Mouse (Mus musculus) c-Kit-positive CD71-positive TER-119-positive erythroid progenitor cells, embryonic 14.5 days (primary cell): Measurements from ENCODE around the gene Adprm.
"Not testable (repeated sequence)": the region's sequence is repeated elsewhere in the genome, so short reads cannot be mapped to it uniquely, and the experiment has no call there.

Experiments used
- DNase-seq: peaks from one replicate; pipeline ENCODE4 v3.0.0-alpha.2; 2013; ENCODE audit warnings: low spot score

Adprm gene

DNA sequence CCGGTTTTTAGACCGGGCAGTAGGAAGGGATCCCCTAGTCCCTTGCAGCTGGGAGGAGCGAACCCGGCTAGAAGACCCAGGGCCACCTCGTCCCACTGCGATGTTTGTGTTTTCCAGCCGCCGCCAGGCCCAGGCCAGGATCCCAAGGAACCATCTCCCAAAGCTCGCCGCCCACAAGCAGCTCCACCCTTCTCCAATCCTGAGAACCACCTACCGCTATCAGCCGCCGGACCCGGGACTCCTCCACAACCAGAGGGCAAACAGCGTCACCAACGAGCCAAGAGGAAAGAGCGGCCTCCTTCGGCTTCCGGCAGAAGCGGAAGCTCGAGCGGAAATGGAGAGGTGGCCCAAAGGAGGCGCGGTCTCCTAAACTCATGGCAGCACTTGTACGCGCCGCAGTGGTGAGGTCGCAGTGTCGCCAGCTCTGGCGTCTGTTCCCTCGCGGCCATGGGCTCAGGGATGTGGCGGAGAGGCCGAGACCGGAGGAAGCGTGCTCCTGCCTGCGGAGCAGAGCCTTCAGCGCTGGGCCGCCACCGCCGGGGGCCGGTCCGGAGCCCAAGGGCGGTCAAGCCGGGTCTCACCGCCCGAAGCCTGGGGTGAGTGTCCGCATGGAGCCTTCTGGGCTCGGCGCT lies at the start of gene Adprm, which contains the start of gene Sco1:
Adprm (minus strand) TSS at position 274 of the 632 bp plus-strand sequence.
Sco1 (plus strand) TSS at position 350 of the 632 bp plus-strand sequence.
- DNase-seq, result peak; percentile 85

DNA sequence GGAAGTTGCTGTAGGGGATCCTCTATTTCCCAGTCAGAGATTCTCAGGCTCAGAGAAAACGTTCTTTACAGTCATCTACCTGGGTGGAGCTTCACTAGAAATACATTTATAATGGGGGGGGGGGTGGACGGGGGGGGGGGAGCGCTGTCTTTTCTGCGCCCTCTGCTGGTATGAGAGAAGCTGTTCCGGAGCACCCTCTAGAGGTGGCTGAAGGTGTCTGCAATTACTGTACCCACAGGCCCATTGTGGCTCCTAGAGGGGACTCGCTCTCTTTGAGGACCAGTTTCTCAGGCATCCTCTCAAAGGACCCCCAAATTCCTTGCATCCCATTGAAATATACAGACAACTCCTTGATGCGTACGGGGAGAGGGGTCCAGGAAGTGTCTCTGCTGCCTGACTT lies 49.3 kb upstream of the Adprm start:
- DNase-seq, result no peak

DNA sequence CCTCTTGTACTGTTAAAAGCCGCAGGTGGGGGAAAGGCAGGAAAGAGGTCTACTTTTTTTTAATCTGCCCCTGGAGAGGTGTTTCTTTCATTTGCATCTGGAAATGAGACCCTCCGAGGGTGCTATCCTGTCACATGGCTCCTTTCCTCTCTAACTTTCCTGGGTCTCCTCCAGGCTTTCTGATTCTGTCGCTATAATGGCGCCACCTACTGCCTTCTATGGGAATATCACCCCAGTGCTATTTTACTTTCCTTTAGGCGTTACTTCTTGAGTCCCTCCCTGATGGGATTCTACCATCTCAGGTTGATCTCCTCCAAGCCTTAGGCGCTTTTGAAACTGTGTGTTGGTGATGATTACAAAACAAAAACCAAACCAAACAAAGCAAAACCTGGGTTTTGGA lies 47.8 kb upstream of the Adprm start:
- DNase-seq, result peak; percentile 23

DNA sequence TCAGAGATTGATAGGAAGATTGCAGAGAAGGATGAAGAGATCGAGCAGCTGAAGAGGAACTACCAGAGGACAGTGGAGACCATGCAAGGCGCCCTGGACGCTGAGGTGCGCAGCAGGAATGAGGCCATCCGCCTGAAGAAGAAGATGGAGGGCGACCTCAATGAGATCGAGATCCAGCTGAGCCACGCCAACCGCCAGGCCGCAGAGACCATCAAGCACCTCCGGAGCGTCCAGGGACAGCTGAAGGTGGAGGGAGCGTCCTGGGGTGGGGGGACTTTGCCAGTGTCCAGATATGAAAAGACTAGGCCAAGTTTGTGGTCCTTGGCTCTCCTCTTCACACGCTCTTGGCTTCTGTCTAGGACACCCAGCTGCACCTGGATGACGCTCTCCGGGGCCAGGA lies 46.8 kb upstream of the Adprm start:
- DNase-seq, result no peak

DNA sequence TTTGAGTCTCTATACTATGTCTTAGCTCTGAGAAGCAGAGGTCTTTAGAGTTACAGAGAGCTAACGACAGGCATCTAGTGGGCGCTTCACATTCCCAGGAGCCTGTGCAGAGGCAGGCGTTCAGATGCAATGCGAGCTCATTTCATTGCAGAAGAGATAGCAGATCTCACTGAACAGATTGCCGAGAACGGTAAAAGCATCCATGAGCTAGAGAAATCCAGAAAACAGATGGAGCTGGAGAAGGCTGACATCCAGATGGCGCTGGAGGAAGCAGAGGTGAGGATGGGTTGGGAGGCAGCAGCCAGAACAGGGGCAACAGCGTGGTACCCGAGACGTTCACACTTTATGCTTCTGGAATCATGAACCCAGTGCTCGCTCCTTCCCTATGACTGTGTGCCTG lies 46.0 kb upstream of the Adprm start:
- DNase-seq, result no peak

DNA sequence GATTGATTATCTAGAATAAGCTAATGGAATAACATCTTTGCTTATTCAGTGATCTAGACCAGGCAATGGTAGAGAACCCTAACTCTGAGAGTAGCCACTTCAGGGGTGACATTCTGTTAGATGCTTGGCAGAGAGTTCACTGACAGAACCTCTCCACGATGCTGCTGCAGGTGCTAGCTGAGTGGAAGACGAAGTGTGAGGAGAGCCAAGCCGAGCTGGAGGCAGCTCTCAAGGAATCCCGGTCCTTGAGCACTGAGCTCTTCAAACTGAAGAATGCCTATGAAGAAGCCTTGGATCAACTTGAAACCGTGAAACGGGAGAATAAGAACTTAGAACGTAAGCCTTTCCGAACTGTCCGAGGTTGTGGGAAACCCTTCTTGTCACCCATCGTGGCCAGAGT lies 45.3 kb upstream of the Adprm start:
- DNase-seq, result no peak

DNA sequence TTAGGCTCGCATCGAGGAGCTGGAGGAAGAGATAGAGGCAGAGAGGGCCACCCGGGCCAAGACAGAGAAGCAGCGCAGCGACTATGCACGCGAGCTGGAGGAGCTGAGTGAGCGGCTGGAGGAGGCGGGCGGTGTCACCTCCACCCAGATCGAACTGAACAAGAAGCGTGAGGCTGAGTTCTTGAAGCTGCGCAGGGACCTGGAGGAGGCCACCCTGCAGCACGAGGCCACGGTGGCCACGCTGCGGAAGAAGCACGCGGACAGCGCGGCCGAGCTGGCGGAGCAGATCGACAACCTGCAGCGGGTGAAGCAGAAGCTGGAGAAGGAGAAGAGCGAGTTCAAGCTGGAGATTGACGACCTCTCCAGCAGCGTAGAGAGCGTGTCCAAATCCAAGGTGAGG lies 42.1 kb upstream of the Adprm start:
- DNase-seq, result no peak

DNA sequence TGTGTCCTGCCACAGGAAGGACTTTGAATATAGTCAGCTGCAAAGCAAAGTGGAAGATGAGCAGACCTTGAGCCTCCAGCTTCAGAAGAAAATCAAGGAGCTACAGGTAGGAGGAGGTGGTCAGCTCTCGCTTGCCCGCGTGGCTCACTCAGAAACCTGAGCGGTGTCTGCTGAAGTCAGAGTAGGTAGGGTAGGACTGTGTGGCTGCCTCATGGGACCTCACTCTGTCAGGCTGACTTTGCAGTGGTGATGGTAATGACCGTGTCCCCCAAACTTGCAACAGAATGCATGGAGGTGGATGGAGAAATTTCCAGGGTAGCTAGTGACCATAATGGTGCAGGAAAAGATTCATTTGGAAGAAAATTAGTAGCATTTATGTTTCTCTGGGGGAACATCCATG lies 41.3 kb upstream of the Adprm start:
- no peak for DNase-seq

DNA sequence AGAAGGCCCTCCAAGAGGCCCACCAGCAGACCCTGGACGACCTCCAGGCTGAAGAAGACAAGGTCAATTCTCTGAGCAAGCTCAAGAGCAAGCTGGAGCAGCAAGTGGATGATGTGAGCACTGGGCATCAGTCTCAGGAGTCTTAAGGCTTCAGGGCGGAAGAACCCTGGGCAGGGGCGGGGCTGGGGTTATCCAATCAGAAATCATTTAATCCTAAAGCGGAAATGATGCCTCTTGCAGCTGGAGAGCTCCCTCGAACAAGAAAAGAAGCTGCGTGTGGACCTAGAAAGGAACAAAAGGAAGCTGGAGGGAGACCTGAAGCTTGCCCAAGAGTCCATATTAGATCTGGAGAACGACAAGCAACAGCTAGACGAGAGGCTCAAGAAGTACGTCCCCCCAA lies 40.8 kb upstream of the Adprm start:
- no peak for DNase-seq

DNA sequence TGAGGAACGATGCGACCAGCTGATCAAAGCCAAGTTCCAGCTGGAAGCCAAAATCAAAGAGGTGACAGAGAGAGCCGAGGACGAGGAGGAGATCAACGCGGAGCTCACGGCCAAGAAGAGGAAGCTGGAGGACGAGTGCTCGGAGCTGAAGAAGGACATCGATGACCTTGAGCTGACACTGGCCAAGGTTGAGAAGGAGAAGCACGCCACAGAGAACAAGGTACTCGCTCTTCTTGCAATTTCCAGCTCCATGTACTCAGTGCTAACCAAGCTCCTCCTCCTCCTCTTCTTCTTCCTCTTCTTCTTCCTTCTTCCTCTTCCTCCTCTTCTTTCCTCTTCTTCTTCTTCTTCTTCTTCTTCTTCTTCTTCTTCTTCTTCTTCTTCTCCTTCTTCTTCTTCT lies 40.0 kb upstream of the Adprm start:
- not testable (repeated sequence) for DNase-seq

DNA sequence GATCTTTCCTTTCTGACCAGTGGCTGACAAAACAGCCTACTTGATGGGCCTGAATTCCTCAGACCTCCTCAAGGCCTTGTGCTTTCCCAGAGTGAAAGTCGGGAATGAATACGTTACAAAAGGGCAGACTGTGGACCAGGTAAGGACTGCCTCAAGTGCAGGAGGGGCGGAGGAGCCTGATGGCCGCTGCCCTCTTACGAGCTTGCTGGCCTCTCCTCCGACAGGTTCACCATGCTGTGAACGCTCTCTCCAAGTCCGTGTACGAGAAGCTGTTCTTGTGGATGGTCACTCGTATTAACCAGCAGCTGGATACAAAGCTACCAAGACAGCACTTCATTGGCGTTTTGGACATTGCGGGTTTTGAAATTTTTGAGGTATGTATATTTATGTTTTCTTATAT lies 34.8 kb upstream of the Adprm start:
- DNase-seq, result no peak

DNA sequence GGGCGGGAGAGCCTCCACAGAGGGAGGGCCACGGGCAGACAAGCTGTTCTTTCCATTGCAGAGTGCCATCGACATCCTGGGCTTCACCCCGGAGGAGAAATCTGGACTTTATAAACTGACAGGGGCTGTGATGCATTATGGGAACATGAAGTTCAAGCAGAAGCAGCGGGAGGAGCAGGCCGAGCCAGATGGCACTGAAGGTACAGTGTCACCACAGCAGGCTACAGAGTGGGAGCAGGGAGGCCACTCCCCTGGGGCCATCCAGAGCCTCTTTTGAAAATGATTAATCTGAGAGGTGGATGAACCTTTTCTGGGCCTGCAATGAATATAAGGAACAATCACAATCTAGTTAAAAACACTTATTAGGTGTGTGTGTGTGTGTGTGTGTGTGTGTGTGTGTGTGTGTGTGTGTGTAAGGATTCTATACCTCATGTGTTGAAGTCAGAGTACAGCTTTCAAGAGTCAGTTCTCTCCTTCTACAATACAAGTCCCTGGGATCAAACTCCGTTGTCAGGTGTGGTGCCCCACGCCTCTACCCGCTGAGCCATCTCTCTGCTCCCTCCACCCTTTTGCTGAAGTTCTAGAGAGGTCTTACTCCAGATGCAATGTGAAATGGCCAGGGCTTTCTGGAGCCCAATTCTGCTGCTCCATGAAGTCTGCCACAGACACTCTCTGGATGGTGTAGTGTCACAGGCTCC lies 34.2 kb upstream of the Adprm start:
- no peak for DNase-seq

DNA sequence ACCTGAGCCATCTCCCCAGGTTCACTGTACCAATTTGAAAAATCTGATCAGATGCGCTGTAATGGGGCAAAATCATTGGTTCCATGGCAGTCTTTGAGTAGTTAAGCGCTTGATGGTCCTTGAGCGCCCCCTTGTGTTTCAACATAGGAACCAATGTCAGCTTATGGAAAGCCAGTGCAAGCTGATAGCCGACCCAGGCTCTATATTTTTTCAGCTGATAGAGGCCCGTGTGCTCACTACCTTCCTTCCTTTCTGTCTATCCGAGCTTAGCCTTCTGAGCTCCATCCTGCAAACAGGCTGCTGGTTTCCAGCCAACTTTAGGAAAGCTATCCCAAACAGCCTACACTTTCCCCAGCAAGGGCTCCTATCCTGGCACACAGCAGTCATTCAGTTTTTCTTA lies 33.1 kb upstream of the Adprm start:
- DNase-seq, result peak; percentile 69

DNA sequence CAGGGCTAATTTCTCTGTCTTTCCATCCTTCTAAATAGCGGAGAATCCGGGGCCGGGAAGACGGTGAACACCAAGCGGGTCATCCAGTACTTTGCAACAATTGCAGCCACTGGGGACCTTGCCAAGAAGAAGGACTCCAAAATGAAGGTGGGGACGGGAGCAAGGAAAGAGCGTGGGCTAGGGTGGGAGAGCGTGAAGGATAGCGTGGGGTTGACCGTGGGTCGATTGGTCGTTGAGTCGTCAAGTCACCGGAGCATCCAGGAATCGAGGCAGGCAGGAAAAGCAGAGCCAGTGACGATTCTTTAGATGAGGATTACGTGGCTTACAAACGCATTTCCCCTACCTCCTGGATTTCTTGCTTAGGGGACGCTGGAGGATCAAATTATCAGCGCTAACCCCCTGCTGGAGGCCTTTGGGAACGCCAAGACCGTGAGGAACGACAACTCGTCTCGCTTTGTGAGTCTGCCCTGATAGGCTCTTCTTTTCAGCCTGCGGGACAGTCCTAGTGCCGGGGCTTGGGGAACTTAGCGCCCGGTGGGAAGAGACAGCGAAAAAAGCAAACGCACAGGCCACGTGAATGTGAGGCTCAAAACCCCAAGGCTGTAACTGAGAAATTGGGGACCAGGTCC lies 31.4 kb upstream of the Adprm start:
- no peak for DNase-seq

DNA sequence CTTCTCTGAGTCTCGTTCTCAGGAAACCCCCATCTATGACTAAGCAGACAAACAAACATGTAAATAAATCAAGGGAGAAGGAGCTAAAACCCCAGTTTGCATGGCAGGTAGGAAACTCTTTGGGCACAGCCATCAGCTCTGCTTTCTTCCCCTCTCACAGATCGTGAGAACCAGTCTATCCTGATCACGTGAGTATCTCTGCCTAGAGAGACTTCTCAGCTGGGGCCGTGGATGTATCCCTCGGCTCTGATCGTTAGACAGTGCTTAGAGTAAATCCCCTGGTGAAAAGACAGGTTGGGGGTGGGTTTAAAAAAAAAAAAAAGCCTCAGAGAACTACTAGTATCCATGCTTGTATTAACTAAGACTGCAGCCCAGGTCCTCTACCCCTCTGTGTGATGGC lies 30.8 kb upstream of the Adprm start:
- no peak for DNase-seq

DNA sequence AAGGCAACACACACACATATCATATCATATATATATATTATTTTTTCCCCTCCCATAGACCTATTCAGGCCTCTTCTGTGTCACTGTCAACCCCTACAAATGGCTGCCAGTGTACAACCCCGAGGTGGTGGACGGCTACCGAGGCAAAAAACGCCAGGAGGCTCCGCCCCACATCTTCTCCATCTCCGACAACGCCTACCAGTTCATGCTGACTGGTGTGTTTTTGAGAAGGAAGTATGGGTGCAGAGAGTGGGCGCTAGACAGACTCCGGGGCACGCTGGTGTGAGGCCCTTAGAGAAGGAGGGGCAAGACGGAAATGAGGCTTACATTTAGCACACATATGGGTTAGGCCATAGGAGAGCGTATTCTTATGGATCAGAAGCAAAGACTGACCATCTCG lies 30.4 kb upstream of the Adprm start:
- DNase-seq, result no peak

DNA sequence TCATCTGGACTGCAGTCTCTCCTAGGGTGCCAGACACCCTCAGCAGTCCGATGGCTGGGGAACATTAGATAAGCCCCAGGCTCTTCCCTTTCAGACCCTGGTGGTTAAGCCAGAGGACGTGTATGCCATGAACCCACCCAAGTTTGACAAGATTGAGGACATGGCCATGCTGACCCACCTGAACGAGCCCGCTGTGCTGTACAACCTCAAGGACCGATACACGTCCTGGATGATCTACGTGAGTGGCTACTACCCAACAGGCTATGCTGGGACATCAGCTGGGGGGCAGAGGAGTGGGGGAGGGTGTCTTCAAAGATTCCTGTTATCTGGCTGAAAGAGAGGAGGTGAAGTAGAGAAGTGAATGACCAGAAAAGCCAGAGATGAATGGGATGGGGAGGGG lies 29.8 kb upstream of the Adprm start:
- DNase-seq, result no peak

DNA sequence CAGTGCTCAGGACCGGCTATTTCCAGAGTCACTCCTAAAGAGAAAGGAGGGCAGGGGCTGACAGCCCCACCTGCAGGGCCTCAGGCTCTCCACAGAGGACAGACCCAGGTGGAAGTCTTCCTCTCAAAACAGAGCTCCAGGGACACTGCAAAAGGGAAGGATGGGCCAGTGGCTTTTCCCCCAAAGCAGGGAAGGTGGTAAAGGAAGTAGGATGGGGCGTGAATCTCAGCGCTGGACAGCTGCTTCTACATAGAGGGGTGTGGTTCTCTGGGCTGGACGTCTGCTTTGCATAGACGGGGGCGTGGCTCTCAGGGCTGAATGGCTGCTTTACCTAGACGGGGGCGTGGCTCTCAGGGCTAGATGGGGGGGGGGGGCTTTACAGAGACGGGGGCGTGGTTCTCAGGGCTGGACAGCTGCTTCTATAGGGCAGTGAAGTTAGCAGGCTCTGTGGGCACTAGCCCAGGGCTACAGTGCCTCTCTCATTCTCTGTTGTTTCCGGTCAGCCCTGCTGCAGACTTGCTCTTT lies 28.8 kb upstream of the Adprm start:
- no peak for DNase-seq

DNA sequence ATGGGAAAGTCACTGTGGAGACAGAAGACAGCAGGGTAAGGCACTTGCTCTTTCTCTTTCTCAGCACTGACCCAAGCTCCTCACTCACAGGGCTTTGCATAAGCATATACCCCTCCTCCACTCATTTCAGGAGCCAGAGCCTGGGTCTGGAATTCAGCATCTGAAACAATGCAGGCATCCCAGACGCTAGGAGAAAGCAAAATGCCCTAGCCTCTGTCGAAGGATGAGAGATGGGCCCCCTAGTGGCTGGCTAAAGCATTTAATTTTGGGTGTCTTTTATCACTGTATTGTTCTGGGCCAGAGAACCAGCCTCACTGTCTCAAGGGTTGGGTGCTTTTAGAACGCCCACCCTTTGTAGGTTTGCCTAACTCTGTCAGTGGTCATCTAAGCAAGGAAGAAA lies 27.8 kb upstream of the Adprm start:
- DNase-seq, result peak; percentile 21

DNA sequence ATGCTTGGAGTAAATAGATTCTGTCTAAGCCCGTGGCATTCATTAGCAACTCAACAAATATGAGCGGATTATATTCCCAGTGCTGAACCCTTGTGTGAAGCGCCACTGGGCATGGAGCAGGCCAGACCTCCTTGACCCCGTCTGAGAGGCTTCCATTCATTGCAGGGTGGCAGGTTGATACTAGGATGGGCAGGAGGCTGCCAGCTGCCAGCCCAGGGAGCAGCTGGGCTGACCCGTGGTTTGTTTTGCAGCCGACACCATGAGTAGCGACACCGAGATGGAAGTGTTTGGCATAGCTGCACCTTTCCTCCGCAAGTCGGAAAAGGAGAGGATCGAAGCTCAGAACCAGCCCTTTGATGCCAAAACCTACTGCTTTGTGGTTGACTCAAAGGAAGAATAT lies 27.3 kb upstream of the Adprm start:
- no peak for DNase-seq

DNA sequence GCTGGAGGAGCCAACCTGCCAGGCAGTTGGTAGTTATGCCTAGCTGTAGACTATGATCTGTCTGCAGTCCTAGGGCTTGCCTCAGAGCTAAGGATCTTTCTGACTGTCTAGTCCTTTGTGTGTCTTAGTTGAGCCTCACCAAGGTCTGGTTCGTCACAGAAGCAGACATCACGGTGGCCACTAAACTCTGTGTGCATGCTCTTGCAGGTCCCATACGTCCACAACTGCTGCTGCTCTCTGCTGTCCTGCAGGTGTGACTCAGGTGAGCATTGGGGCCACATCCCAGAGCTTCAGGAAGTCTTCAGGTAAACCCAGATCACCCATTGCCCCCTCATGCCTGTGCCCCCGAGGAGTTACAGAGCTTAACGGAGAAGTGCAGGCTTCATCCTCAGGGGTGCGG lies 26.5 kb upstream of the Adprm start:
- DNase-seq, result no peak

DNA sequence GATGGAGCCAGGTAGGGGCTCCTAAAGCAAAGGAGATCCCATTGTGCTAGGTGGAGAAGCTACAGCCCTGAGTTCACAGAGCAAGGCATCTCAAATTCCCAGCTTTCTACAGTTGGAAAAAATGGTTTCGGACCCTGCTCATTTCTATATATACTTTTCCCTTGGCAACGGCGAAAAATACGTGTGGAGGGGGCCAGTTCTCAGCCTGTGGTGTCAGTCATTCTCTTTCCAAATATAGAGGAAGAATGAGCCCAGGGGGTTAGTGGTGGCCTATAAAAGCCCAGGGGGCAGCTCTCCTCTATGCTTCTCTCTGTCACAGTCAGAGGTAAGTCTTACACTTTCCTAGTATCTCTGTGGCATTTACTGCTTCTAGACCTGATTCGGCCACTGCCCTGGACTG lies 25.6 kb upstream of the Adprm start, which contains the start of gene Myh3:
Myh3 (plus strand) TSS at position 301 of the 400 bp plus-strand sequence.
- DNase-seq, result no peak

DNA sequence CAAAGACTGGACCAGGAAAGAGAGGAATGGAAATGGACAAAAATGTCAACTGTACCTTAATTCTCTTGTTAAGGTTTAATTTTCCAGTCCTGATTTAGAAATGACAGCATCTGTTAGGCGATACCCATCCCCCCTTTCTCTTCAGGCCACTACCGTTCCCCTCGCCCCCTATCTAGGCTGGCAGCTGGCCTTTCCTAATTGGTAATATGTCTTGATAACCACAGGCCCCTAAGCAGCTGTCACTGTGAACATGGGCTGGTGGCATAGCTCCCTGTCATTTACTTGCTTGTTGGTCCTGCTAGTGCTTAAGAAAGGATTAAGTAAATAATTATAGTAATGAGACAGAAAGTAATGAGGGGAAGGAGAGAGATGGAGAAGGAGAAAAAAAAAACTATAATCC lies 25.0 kb upstream of the Adprm start:
- DNase-seq, result no peak
